Mouse (Mus musculus): ENCODE results near the gene Gucy2d.

- TF ChIP-seq POLR2A (IDR thresholded peaks at IDR 0.05; ENCODE audit: low read depth, low read length) (no peak), CTCF (IDR thresholded peaks at IDR 0.05; ENCODE audit: extremely low read depth, insufficient read depth, insufficient read length, insufficient replicate concordance) (no peak)
Measured at GRCm38 (mm10) chr7:98484878-98485277, 44.7 kb downstream of the Gucy2d start.

Measured in spleen, adult 2 months (tissue).